Mouse (Mus musculus): ENCODE data around the gene Nr6a1.

Nr6a1 gene

DNA sequence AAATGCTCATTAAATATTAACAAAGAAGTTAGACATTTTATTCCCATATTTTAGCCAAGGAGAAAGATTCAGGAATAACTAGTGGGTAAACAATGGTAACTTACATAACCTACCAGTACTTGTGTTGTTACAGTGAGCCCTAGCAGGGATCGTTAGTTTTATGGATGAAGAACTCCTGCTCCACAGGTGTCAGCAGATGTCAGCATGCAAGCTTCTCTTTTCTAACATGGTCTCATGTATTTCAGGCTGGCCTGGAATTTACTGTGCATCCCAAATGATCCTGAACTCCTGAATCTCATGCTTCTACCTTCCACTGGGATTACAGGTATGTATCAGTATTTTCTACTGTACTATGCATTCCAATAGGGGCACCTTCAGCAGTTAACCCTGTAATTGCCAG lies 54.8 kb downstream of the Nr6a1 start:
- DNase-seq (ENCODE audit: low spot score): no peak

- DNase-seq (ENCODE audit: low spot score): no peak
Observed at GRCm38 (mm10) chr2:38866711-38867110, 60.8 kb downstream of the Nr6a1 start.

- peak; percentile 74 for DNase-seq (ENCODE audit: low spot score)
Observed at GRCm38 (mm10) chr2:38864011-38864410, 63.5 kb downstream of the Nr6a1 start.

- DNase-seq (ENCODE audit: low spot score): no peak
Observed at GRCm38 (mm10) chr2:38851797-38852196, 75.7 kb downstream of the Nr6a1 start.

- DNase-seq (ENCODE audit: low spot score): no peak
Observed at GRCm38 (mm10) chr2:38846319-38846718, 81.2 kb downstream of the Nr6a1 start.

- DNase-seq (ENCODE audit: low spot score): no peak
Observed at GRCm38 (mm10) chr2:38835489-38835888, 92.0 kb downstream of the Nr6a1 start.

DNA sequence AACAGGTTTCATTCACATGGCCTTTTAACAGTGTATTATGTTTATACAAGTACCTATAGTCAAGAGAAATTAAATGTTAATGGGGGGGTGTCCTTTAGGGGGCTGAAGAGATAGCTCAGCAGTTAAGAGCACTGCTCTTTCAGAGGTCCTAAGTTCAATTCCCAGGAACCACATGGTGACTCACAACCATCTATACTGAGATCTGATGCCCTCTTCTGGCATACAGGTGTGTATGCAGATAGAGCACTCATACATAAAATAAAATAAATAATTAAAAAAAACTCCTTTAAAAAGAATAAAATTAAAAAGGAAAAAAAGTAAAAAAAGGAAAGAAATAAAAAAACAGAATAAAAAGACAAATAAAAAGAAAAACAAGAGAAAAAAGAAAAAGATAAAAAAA lies 95.5 kb downstream of the Nr6a1 start:
- no peak for DNase-seq (ENCODE audit: low spot score)

- no peak for DNase-seq (ENCODE audit: low spot score)
Observed at GRCm38 (mm10) chr2:38829521-38829920, 98.0 kb downstream of the Nr6a1 start.

DNA sequence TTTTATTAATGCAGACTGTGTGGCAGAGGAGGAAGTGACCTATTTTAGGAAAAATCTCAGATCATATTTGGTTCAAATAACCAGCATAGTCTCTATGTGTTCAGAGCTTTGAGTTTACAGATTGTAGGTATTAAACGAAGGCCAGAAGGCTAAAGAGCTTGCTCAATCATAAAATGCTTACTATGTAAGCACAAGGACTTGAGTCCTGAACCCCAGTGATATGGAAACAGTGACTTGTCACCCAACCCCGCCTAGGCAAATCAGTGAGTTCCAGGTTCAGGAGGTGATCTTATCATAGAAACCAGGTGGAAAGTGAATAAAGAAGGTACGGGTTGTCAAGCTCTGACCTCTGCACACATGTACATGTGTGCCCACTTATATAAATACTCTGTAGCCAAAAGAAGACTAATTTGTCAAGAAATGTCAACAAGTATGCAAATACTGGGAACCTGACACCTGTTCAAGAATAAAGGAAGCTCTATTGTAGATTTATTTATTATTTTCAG lies 99.6 kb downstream of the Nr6a1 start:
- DNase-seq (ENCODE audit: low spot score): no peak

DNA sequence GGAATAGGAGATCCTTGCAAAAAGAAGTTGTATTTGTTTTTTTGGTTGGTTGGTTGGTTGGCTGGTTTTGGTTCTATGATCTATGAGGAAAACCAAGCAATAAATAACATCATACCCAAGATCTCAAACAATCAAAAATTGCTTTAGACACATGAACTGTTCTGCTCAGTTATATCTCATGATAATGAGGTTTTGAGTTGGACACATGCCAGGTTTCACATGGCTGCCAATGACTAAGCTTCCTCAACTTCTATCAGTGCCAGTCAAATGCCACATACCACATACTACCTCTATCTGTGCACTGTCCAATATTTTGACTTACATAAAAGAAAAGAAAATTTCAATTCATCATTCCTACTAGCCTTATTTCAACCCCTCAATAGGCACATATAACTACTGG lies 101.3 kb downstream of the Nr6a1 start:
- DNase-seq (ENCODE audit: low spot score): peak; percentile 19

DNA sequence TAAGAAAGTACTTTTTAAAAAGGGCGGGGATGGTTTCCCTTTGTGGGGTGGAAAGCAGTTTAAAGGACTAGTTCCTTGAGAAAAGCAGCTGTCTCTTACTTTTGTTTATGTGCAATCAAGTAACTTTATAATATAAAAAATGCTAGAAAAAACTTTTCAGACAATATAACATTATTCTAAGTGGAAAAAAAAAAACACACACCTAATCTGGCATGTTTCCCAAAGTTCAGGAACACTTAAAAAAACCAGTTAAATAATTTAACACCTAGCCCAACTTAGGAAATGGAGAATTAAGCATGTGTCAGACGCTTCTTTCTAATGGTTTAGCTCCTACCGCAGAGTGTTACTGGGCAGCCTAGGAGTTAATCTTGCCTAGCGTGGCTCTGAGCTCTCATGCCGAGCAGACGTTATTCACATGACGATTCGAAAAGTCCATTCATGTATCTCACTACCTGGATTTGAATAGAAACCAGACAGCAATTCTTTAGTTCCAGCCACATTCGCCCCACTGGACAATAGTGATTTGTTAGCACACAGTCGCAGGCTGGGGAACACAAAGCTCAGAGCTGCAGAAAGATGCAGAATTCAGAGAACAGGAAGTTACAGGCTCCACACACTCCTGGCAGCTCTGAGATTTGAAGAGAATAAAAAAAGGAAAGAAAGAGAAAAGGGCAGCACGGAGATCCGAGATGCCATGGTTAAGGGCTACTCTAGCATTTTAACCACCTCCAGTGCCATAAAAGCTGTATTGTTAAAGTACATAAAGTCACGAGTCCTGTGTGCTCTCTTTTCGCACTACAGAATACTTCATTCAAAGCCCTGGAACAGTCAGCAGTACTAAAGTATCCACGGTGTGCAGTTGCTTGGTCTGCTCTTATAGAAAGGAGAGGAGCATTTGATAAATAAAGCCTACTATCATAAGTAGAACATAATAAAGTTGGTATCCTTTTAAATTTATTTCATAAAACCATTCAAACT lies 102.4 kb downstream of the Nr6a1 start:
- peak; percentile 90 for DNase-seq (ENCODE audit: low spot score)

DNA sequence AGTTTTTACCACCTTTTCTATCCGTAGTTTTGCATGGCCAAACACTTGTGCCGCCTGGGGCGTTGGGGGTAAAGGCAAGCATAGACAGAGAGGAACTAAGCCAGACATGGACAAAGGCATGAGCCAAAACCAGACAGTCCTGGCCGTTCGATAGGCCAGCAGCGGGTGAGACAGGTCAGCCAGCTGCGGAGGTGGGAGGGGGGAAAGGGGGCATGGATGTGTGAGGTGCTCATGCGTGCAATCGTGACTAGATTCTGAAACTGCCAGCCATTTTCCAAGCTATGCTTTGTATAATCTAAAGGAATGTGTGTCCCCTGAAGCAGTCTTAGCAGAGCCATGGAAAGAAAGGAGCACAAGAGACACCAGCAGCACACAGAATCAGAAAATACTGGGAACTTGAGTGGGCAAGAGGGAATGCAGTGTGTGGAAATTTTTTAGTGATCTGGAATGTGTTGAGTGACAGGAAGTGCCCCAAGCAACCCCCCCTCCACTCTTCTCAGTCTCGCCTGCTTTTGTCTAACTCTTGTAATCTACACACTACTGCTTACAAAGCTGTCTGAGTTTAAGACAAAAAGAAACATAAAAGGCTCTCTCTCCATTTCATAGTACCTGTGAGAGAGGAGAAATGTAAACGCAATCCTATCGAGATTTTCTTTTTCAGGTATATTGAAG lies 103.4 kb downstream of the Nr6a1 start:
- peak; percentile 93 for DNase-seq (ENCODE audit: low spot score)

- DNase-seq (ENCODE audit: low spot score): no peak
Observed at GRCm38 (mm10) chr2:38823406-38823805, 104.1 kb downstream of the Nr6a1 start.

DNA sequence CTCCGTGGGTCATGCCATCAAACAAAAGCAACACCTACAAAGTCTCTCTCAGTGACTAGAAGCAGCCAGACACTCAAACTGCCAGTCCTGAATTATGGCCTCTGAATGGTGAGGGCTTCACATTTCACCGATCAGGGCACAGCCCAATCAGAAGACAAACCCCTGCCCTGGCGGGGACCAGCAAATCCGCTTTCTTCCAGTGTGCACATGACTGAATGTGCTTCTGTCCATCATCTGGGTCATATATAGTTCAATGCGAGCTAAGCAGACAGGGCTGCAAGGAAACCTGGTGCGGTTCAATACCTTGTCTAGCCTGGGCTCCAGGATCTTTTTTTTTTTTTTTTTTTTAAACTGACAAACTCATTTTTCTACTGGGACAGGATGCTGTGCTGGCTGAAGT lies 104.5 kb downstream of the Nr6a1 start:
- peak; percentile 96 for DNase-seq (ENCODE audit: low spot score)

GRCm38 (mm10) chr2:38817487-38817886 lies 110.0 kb downstream of the Nr6a1 start:
- DNase-seq (ENCODE audit: low spot score): no peak

DNA sequence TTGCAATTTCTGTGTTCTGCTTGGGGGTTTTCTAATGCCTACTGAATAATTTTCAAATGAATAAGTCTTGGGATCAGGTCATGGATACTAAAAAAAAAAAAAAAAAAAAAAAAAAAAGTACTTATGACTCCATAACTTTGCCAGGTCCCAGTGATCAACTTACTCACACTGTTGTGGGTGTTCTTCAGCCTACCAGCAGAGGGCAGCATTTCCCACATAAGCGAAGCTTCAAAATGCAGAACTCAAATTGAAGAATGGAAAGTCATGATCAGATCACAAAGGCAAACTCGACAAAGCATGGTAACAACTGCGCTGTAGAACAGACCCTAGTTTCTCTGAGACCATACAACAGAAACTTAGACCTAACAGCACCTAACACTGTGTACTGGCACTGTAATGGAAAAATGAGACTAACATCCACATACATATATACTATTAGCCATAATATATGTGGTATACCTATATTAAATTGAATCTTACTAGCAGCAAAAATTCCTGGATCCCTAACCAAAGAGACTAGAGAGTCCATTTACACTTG lies 130.3 kb downstream of the Nr6a1 start:
- peak; percentile 82 for DNase-seq (ENCODE audit: low spot score)

DNA sequence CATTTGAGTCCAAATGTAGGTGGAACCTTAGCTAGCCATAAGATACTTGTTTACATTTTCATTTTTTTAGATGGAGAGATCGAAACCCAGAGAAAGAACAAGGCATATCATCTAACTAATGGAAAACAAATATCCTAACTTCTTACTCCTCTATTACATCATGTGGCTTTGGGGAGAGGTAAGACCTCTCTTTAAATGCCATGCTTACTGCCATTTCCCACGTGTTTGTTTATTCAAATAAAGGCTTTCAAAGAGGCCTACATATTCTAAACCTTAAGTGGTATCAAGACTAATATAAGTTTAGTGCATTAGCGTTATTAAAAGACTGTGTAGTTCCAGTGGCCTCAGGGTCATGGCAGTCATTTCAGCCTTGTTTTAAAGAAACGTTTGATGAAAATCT lies 140.2 kb downstream of the Nr6a1 start:
- DNase-seq (ENCODE audit: low spot score): no peak

GRCm38 (mm10) chr2:38786216-38786960 lies 141.1 kb downstream of the Nr6a1 start:
- peak; percentile 43 for DNase-seq (ENCODE audit: low spot score)

DNA sequence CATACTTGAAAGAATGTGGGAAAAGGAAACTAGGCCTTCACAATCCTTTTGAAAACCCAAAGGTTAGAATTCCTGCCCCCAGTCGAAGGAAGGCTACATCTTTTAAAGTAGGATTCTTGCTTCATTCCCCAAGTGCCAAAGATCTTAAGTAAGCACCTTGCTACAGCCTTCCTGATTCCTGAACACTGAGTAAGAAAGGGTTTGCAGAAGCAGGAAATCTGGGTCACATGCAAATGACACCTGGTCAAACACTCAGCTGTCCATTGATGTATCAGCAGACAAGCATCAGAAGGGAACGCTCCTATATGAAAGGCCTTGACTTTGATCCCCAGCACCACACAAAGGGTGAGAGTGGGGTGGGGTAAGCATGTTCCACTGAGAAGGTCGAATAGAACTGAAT lies 142.4 kb downstream of the Nr6a1 start:
- peak; percentile 18 for DNase-seq (ENCODE audit: low spot score)

GRCm38 (mm10) chr2:38784396-38784795 lies 143.1 kb downstream of the Nr6a1 start:
- DNase-seq (ENCODE audit: low spot score): peak; percentile 82

GRCm38 (mm10) chr2:38783364-38783763 lies 144.1 kb downstream of the Nr6a1 start:
- DNase-seq (ENCODE audit: low spot score): peak; percentile 49

DNA sequence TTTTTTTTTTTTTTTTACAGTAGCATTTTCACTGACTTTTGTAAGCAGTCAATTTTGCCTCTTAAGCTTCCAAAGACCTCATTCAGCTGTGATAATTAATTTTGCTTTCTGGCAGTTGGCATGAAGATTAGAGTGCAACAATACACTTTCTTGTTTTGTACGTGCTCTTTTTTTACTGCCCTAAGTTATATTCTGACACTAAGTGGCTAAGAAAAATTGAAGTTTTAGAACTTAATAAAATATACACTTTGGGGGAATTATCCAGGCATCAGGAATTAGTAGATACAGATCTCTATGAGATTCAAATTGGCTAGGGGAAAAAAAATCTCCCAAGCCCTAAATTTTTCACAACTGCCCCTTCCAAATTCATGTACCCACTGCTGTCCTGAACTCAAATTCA lies 144.8 kb downstream of the Nr6a1 start:
- no peak for DNase-seq (ENCODE audit: low spot score)
